Mouse (Mus musculus) cerebellum, adult 9-11 months (tissue): ENCODE measurements around the gene Cebpzos.

Experiments
- DNase-seq: peaks from one replicate; pipeline ENCODE4 v3.0.0; 2022

The Cebpzos gene

GRCm38 (mm10) chr17:78942579-78942978 is 26.3 kb downstream of the Cebpzos start:
- no peak for DNase-seq

GRCm38 (mm10) chr17:78951225-78951624 is 34.9 kb downstream of the Cebpzos start:
- no peak for DNase-seq

- DNase-seq = no peak
Observed at GRCm38 (mm10) chr17:78952070-78952469, 35.8 kb downstream of the Cebpzos start.

- no peak for DNase-seq
Observed at GRCm38 (mm10) chr17:78953240-78953639, 36.9 kb downstream of the Cebpzos start.

- no peak for DNase-seq
Observed at GRCm38 (mm10) chr17:78959473-78959872, 43.2 kb downstream of the Cebpzos start.

- no peak for DNase-seq
Observed at GRCm38 (mm10) chr17:78964387-78964786, 48.1 kb downstream of the Cebpzos start.

GRCm38 (mm10) chr17:78966092-78966883 is 50.0 kb downstream of the Cebpzos start:
- DNase-seq = no peak

GRCm38 (mm10) chr17:78968500-78968899 is 52.2 kb downstream of the Cebpzos start:
- DNase-seq = no peak
